ENCODE assay signal across 26 mouse cellular contexts in genomic region chr10:50898621-50899020, GRCm38 (mm10). TPM values are rescaled to one million over a fixed set of nuclear protein-coding genes. Genes with fewer than 3 reads are reported as not detected.
A peak's percentile ranks its signal among the peaks of the same experiment; 100 is the strongest.
DNase-seq lines count a peak whose midpoint lies in the region; ATAC-seq and TF ChIP-seq lines count a peak whose summit lies in the region.
"Had no signal": no experiment of that assay in that cellular context is flagged by ENCODE, and none has a peak within 500 bp of the region (broad histone marks: within the 10 kb centered on the region; RNA-seq: fewer than 3 reads in every experiment).

No protein-coding gene starts in this region.

- H3K27ac ChIP-seq in hindbrain, embryonic 11.5 days (ENCODE audit: low read depth, low read length): no peak overlapping the region
- no peak overlapping the region for H3K27ac ChIP-seq in hindbrain, embryonic 16.5 days (ENCODE audit: low read depth, low read length)
- no peak overlapping the region for H3K27ac ChIP-seq in kidney, embryonic 16.5 days (ENCODE audit: low read length)
- H3K27ac ChIP-seq in midbrain, embryonic 13.5 days: no peak overlapping the region
- H3K27ac ChIP-seq: embryonic facial prominence, embryonic 10.5 days; forebrain, embryonic 10.5 days; heart, embryonic 10.5 days; hindbrain, embryonic 13.5 days had no signal

- DNase-seq in hindbrain, embryonic 11.5 days (ENCODE audit: low spot score): peak; percentile 36
- DNase-seq in kidney, postnatal 25 days: no peak
- DNase-seq in brain, embryonic 14.5 days (ENCODE audit: low read depth): peak; percentile 18
- DNase-seq in embryo, embryonic 11 days: no peak
- DNase-seq: adrenal gland, postnatal 14 days; cerebellum, adult 18-20 months; cerebellum, adult 9-11 months; gastrocnemius, postnatal 10 days had no signal

- H3K36me3 ChIP-seq in hindbrain, embryonic 11.5 days (ENCODE audit: control insufficient read depth, insufficient read depth, low read length): no peaks in the 10 kb centered on the region
- H3K36me3 ChIP-seq in hindbrain, embryonic 16.5 days (ENCODE audit: control insufficient read depth, insufficient read depth, low read length): no peaks in the 10 kb centered on the region
- no peaks in the 10 kb centered on the region for H3K36me3 ChIP-seq in kidney, embryonic 16.5 days (ENCODE audit: insufficient read depth, low read length)
- H3K36me3 ChIP-seq in midbrain, embryonic 13.5 days: no peaks in the 10 kb centered on the region
- H3K36me3 ChIP-seq: embryonic facial prominence, embryonic 10.5 days; forebrain, embryonic 10.5 days; heart, embryonic 10.5 days; hindbrain, embryonic 13.5 days had no signal

- TF ChIP-seq POLR2A in brain, embryonic 14.5 days (IDR thresholded peaks at IDR 0.05; ENCODE audit: borderline replicate concordance, extremely low read depth, insufficient read depth, insufficient read length, poor library complexity, severe bottlenecking): no peak

- H3K4me2 ChIP-seq in hindbrain, embryonic 11.5 days (replicated peaks; ENCODE audit: low read depth, low read length): no peak overlapping the region
- H3K4me2 ChIP-seq in hindbrain, embryonic 16.5 days (ENCODE audit: low read length): no peak overlapping the region
- H3K4me2 ChIP-seq in kidney, embryonic 16.5 days (replicated peaks; ENCODE audit: low read depth, low read length): peak overlapping the region; percentile 40
- H3K4me2 ChIP-seq in midbrain, embryonic 13.5 days (replicated peaks): 0 out of 2 replicates have a peak overlapping the region, but pooled peaks have one; percentile 6
- H3K4me2 ChIP-seq: hindbrain, embryonic 13.5 days had no signal

- no peak for ATAC-seq in hindbrain, embryonic 11.5 days (ENCODE audit: low FRiP score)
- ATAC-seq in hindbrain, embryonic 16.5 days: no peak
- no peak for ATAC-seq in kidney, embryonic 16.5 days (ENCODE audit: low FRiP score, low TSS enrichment)
- no peak for ATAC-seq in midbrain, embryonic 13.5 days
- no peak for ATAC-seq in erythroid progenitor cell, adult 5-6 weeks (replicated peaks; ENCODE audit: low FRiP score, poor library complexity, severe bottlenecking)
- ATAC-seq: activated CD4-positive, CD25-positive, alpha-beta regulatory T cell, adult 4 months; forebrain, embryonic 14.5 days had no signal

- H3K4me3 ChIP-seq in hindbrain, embryonic 11.5 days (ENCODE audit: low read depth, low read length): no peak overlapping the region
- H3K4me3 ChIP-seq in hindbrain, embryonic 16.5 days (ENCODE audit: low read length): no peak overlapping the region
- peak overlapping the region; percentile 38 for H3K4me3 ChIP-seq in kidney, embryonic 16.5 days (ENCODE audit: low read length)
- peak overlapping the region; percentile 16; the same call in 1 of the 2 replicates for H3K4me3 ChIP-seq in midbrain, embryonic 13.5 days (replicated peaks)
- H3K4me3 ChIP-seq: embryonic facial prominence, embryonic 10.5 days; heart, embryonic 10.5 days; hindbrain, embryonic 13.5 days had no signal

- WGBS in hindbrain, embryonic 11.5 days: 15% methylated on average over 2 of the region's 2 CpGs
- 18% methylated on average over 2 of the region's 2 CpGs for WGBS in hindbrain, embryonic 16.5 days
- 13% methylated on average over 2 of the region's 2 CpGs for WGBS in kidney, embryonic 16.5 days
- WGBS in midbrain, embryonic 13.5 days: 15% methylated on average over 2 of the region's 2 CpGs

- peaks cover 9% of the 10 kb centered on the region; the same call in 1 of the 2 replicates for H3K4me1 ChIP-seq in hindbrain, embryonic 11.5 days (replicated peaks; ENCODE audit: control insufficient read depth, insufficient read depth, low read length)
- H3K4me1 ChIP-seq in hindbrain, embryonic 16.5 days (ENCODE audit: control insufficient read depth, insufficient read depth, low read depth, low read length): peaks cover 13% of the 10 kb centered on the region
- peaks cover 11% of the 10 kb centered on the region; the same call in 1 of the 2 replicates for H3K4me1 ChIP-seq in kidney, embryonic 16.5 days (ENCODE audit: insufficient read depth, low read length)
- peaks cover 39% of the 10 kb centered on the region for H3K4me1 ChIP-seq in midbrain, embryonic 13.5 days (replicated peaks)

- H3K9me3 ChIP-seq in hindbrain, embryonic 11.5 days (ENCODE audit: control insufficient read depth, low read length): no peaks in the 10 kb centered on the region
- no peaks in the 10 kb centered on the region for H3K9me3 ChIP-seq in hindbrain, embryonic 16.5 days (ENCODE audit: control insufficient read depth, low read length)
- H3K9me3 ChIP-seq in kidney, embryonic 16.5 days (ENCODE audit: low read length): no peaks in the 10 kb centered on the region
- H3K9me3 ChIP-seq in midbrain, embryonic 13.5 days: no peaks in the 10 kb centered on the region
- H3K9me3 ChIP-seq: embryonic facial prominence, embryonic 10.5 days; forebrain, embryonic 10.5 days; heart, embryonic 10.5 days; hindbrain, embryonic 13.5 days had no signal

- H3K9ac ChIP-seq in hindbrain, embryonic 11.5 days (ENCODE audit: low read depth, low read length): no peak overlapping the region
- H3K9ac ChIP-seq in hindbrain, embryonic 16.5 days (ENCODE audit: low read depth, low read length): no peak overlapping the region
- 0 out of 2 replicates have a peak overlapping the region, but pooled peaks have one; percentile 16 for H3K9ac ChIP-seq in kidney, embryonic 16.5 days (replicated peaks; ENCODE audit: low read length)
- H3K9ac ChIP-seq in midbrain, embryonic 13.5 days (replicated peaks): no peak overlapping the region
- H3K9ac ChIP-seq: hindbrain, embryonic 13.5 days had no signal

- no peak for TF ChIP-seq CTCF in brain, embryonic 14.5 days (IDR thresholded peaks at IDR 0.05; ENCODE audit: borderline replicate concordance, extremely low read depth, insufficient read depth, insufficient read length)

- peaks cover 70% of the 10 kb centered on the region for H3K27me3 ChIP-seq in hindbrain, embryonic 11.5 days (ENCODE audit: control insufficient read depth, insufficient read depth, low read length)
- peaks cover 46% of the 10 kb centered on the region for H3K27me3 ChIP-seq in hindbrain, embryonic 16.5 days (replicated peaks; ENCODE audit: control insufficient read depth, insufficient read depth, low read length)
- peaks cover 68% of the 10 kb centered on the region for H3K27me3 ChIP-seq in kidney, embryonic 16.5 days (ENCODE audit: insufficient read depth, low read length)
- H3K27me3 ChIP-seq in midbrain, embryonic 13.5 days: peaks cover 91% of the 10 kb centered on the region

RNA-seq across cellular contexts. Expression of gene Sim1, which starts 4.1 kb away (rescaled TPM):
- 0.90 and 1.1 TPM in 2 replicates for polyA plus RNA-seq in hindbrain, embryonic 11.5 days (2014; fragmentation: Nextera tagmentation; extraction: Ambion mirVana)
- polyA plus RNA-seq in hindbrain, embryonic 16.5 days (2015; fragmentation: Nextera tagmentation; extraction: Ambion mirVana): 0.05 and 0.17 TPM in 2 replicates
- 10.1 and 10.6 TPM in 2 replicates for polyA plus RNA-seq in kidney, embryonic 16.5 days (2015; fragmentation: Nextera tagmentation; extraction: Ambion mirVana)
- 2.3 and 2.5 TPM in 2 replicates for polyA plus RNA-seq in brain, embryonic 14.5 days (2012; rRNA removed)
- 3.6 and 6.0 TPM in 2 replicates for polyA plus RNA-seq in midbrain, embryonic 13.5 days (2015; fragmentation: Nextera tagmentation; extraction: Ambion mirVana)
- not detected in 2 replicates for total RNA-seq in erythroid progenitor cell, adult 5-6 weeks (2015; ENCODE audit: low replicate concordance)
- not detected in 2 replicates for total RNA-seq in erythroid progenitor cell, adult 5-6 weeks (2017; ENCODE audit: low replicate concordance)
- total RNA-seq: adrenal gland, adult 18-20 months; adrenal gland, postnatal 14 days; heart, adult 18-20 months; heart, postnatal 10 days; heart, postnatal 4 days; MEL had no signal
- polyA plus RNA-seq: C2C12; frontal cortex, adult 2 months; heart, embryonic 14.5 days had no signal

Comparison
In these comparisons a context has a peak if more than half of its experiments do, and no peak if none do; other contexts are left out.
1. DNase-seq: peak in hindbrain, embryonic 11.5 days (single experiment) and brain, embryonic 14.5 days (single experiment); none in kidney, postnatal 25 days (0 of 2) and embryo, embryonic 11 days (single experiment).
2. H3K4me2 ChIP-seq: peak in kidney, embryonic 16.5 days (single experiment) and midbrain, embryonic 13.5 days (single experiment); none in hindbrain, embryonic 11.5 days (single experiment) and hindbrain, embryonic 16.5 days (single experiment).
3. H3K4me3 ChIP-seq: peak in kidney, embryonic 16.5 days (single experiment) and midbrain, embryonic 13.5 days (single experiment); none in hindbrain, embryonic 11.5 days (single experiment) and hindbrain, embryonic 16.5 days (single experiment).